Mouse (Mus musculus) spleen, adult 2 months (tissue): ENCODE data around the gene Ifna5.

Source experiments
- CTCF ChIP-seq: fragments of 200-500 bp; IDR thresholded peaks from 2 replicates; pipeline ENCODE4 v1.5.1; 2011; ENCODE audit warnings: mild to moderate bottlenecking, inconsistent platforms; ENCODE audit not compliant: insufficient read depth, insufficient read length, insufficient replicate concordance; ENCODE audit errors: extremely low read depth
- POLR2A ChIP-seq: fragments of 200-500 bp; IDR thresholded peaks from 2 replicates; pipeline ENCODE4 v1.6.1; 2011; ENCODE audit warnings: low read depth, low read length, inconsistent platforms

GRCm38 (mm10) chr4:88872691-88873090 lies 37.4 kb downstream of the Ifna5 start:
- no peak for TF ChIP-seq POLR2A
- TF ChIP-seq CTCF = no peak
